Mouse (Mus musculus) embryo, embryonic 11.5 days (tissue): ENCODE measurements around the gene Mst1r.

Experiments
- DNase-seq: peaks from one replicate; pipeline ENCODE4 v3.0.0-alpha.2; 2012; ENCODE audit warnings: low read depth, low spot score

Mst1r gene

DNA sequence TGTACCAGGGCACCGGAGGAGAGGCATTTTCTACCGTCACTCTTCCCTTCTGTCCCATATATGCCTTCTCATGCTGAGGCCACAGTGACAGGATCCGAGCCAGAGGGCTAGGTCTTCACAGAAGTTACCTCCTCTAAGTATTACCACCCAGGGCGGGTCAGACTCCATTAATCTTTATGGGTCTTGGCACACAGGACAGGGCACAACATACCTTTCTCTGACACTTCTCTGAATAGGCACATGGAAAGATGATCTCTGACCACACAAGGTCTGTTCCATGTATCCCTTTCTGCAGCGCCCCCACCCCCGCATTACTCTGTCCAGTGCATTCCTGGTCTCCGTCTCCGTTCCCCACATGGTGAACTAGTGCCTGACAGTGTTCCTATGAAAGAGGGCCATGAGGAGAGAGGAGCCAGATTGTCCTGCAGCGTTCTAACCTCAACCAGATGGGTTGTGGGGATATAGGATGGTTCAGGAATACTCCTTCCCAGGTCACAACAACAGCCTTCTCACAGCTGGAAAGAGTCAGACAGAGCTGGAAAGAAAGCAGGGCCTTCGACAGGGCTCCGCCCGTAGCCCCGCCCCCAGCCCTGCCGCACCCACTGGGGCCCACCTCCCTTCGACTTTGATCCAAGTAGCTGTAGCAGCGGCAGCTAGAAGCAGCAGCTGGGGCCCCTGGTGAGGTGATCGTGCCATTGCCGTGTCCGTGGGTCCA is at the start of gene Mst1r:
TSS of gene Mst1r (plus strand) at position 622 of the 715 bp plus-strand sequence.
- peak; percentile 59 for DNase-seq

DNA sequence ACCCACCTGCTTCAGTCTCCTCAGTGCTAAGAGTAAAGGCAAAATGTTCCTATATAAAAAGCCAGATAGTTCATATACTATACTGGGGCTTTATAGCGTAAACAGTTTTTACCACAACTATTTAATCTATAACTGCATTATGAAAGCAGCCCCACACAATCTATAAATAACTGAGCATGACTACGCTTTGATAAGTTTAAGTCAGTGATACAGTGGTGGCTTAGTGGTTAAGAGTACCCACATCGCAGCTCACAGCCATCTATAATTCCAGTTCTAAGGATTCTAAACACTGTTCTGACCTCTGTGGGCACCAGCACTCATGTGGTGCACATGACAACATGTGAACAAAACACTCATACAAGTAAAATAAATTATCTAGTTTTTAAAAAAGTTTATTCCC is 48.3 kb upstream of the Mst1r start:
- DNase-seq = no peak

DNA sequence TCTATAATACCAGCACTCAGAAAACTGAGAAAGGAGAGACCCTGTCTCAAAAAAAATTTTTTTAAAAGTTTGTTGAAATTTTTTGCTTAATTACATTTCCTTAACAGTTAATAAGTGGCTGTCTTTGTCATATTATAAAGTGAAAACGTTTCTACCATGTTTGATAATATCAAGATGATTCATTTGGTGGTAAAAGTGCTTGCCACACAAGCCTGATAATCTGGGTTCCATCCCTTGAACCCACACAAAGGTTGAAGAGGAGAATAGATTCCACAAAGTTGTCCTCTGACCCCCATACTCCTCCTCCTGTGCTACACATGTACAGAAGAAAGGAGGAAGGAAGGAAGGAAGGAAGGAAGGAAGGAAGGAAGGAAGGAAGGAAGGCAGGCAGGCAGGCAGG is 42.2 kb upstream of the Mst1r start:
- no peak for DNase-seq

DNA sequence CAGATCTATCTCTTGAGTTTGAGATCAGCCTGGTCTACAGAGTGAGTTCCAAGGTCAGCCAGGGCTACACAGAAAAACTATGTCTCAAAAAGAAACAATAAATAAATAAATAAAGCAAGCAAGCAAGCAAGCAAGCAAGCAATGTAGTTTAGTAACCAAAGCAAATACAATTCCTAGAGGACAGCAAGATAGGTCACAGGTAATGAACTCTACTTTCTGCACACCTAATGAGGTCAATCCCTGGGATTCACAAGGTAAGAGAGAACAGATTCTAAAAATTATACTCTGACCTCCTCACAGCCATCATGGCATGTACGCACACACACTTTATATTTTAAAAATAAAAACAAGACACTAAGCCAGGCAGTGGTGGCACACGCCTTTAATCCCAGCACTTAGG is 40.6 kb upstream of the Mst1r start:
- DNase-seq = no peak

DNA sequence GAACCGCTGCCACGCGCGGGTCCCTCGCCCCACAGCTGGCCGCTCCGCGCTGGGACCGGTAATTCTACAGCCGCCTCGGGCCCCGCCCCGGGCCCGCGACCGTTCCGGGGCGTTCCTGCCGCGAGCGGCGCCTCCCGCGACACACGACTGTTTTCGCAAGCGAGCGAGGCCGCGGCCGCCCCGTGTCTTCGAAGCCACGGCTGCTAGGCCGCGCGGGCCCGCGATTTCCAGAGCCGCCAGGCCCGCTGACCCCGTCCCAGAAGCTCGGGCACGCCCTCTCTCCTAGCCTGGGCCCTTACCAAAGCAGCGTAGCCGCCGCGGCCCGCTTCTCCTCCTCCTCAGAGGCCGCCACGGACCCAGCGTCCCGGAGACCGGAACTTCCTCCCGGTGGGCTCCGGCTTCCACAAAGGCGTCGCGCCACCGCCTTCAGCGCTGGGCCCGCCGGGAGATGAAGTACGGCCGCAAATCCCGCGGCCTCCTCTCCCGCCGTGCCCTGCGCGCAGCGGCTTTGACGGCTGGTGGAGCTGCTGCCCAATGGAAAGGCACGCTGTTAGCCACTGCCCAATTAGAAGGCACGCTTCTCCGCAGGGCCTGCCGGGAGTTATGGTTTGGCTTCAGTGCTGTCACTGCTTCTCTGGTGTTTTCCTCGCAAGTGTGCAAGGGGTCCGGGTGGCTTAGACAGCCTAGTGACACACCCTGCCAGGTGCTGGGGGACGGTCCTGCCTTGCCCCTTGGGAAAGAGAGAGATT is 34.1 kb upstream of the Mst1r start:
- peak; percentile 89 for DNase-seq

DNA sequence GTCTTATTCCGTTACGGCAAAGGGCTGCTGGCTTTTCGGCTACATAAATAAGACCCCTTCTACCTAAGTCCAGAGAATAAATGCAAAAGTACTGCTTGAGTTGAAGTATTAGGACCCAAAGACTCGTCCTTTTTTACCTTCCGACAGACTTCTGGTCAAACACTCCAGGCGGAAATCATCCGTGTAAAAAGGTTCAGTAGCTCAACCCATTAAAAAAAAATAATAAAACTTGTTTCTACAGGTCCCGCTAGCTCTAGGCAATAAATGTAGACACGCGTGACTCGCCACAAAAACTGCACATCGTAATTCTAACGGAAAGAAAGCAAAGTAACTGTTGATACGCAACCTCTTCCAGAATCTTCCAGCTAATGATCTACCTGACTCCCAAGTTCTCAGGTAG is 33.5 kb upstream of the Mst1r start, which contains the start of gene Rbm6:
TSS of gene Rbm6 (minus strand) at position 101 of the 400 bp plus-strand sequence.
- no peak for DNase-seq

DNA sequence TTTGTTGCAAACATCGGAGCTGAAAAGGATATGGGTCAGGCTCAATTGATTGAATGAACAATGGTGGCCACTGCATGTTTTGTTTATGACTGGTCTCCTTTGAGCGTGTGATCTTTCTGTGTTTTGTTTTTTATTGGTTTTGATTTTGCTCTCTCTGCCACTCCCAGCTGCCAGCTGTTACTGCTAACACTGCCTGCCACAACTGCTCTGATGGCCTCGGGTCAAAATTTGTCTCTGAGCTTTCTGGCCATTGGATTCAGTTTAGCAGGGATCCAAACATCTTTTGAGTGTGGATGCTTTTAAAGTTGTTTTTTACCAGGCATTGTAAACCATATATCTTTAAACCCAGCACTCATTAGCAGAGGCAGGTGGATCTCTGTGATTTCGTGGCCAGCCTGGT is 26.3 kb upstream of the Mst1r start:
- DNase-seq = no peak

DNA sequence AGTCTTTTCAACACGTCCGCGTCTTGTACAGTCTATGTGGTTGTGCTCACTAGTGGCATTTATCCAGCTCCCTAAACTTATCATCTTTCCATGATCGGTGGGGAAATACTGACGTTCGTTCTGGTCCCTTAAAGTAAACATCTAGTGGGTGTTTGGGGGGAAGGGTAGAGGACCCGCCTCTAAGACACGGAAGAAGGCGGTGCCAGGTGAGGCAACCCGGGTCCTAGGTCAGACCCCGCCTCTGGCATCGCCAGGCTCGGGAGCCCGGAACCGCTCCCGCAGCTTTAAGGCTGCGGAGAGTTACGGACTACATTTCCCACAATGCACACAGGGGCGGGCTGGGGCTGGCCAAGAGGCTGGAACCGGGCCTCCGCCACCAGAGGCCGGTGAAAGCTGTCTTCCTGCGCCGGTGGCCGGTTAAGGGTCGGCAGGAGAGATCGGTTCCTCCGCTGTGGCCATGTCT is 18.8 kb upstream of the Mst1r start, which contains the start of gene Mon1a:
TSS of gene Mon1a (plus strand) at position 348 of the 463 bp plus-strand sequence.
- DNase-seq = peak; percentile 70

DNA sequence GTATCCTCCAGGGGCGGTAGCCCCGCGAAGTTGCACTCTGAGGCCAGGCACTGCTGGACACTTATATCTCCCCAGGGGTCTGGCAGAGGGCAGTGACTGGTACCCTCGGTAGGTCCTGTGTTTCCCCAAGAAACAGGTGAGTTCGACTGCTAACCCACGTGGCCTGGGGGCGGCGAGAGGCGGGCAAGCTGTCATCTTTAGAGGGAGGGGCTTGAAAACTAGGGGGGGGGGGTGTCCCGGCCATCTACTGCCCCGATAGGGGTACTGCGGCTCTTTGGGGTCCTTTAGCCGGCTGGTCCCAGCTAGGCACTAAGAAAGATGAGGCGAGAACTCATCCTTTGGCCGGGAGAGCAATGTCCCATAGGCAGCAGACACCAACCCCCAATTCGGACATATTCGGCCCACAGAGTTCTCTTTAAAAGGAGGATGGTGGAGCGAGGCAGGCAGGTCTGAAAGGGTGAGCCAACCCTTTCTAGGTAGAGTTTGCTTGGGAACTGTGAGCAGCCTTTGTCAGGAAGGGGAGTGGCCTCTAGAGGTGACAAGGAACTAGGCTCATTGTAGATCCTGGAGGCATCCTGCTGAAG is 18.3 kb upstream of the Mst1r start:
- no peak for DNase-seq

DNA sequence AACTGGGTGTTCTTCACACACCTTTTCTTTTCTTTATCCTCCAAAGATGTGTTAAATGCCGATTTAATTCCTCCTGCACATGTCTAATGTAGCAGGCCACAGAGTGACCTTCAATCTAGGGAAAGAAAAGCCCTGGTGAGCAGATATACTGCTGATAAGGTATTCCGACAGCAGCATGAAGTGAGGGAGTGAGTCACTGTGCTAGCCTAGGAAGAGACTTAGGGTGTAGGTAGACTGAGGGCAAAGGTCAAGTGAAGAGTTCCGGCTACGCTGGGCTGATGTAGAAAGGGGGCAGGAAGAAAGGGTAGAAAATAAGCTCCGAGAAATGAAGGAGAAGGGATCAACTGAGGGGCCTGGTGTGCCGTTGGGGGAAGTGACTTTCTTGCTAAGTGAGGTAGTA is 16.4 kb upstream of the Mst1r start:
- DNase-seq = no peak

DNA sequence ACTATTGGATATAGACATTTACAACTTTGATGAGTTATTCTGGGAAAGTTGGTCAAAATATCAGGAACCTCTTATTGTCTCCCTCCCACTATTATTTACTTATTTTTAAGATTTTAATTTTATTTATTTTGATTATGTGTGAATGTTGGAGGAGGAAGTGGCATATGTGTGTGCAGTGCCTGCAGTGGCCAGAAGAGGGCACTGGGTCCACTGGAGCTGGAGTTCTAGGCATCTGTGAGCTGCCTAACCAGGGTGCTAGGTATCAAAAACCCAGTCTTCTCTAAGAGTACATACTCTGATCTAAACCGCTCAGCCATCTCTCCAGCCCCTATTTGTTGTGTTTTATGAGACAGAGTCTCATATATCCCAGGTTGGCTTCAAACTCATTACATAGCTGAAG is 15.7 kb upstream of the Mst1r start:
- no peak for DNase-seq

DNA sequence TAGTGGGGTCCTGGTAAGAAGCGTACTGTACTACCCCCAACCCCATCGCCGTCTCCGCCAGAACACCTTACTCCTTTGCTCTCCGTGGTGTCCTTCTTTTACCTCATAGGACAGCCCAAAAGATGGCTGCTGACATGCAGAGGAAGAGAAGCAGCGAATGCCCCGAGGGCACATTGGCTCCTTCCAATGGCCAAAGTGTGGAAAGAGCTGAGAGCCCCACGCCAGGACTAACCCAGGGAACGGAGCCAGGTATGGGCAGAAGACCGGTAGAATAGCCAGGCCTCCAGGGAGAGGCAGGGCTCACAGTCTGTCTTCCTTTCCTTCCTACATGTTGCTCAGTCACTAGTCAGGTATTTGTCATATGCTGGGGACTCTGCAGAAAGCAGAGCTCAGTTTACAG is 8.1 kb upstream of the Mst1r start:
- no peak for DNase-seq

DNA sequence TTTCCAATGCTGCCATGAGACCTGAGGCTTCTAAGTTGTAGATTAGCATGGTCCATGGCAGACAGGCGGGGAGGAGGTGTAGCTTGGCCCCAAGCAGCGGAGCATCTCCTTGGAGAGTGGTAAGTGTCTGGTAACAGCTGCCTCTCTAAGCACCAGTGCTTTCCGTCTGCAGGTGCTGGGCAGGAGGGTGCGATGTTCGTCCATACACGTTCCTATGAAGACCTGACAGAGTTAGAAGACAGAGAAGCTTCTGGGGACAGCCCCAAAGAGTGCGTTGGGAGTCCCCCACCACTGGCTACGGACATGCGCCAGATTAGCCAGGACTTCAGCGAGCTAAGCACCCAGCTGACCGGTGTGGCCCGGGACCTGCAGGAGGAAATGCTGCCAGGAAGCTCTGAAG is 6.8 kb upstream of the Mst1r start:
- no peak for DNase-seq

DNA sequence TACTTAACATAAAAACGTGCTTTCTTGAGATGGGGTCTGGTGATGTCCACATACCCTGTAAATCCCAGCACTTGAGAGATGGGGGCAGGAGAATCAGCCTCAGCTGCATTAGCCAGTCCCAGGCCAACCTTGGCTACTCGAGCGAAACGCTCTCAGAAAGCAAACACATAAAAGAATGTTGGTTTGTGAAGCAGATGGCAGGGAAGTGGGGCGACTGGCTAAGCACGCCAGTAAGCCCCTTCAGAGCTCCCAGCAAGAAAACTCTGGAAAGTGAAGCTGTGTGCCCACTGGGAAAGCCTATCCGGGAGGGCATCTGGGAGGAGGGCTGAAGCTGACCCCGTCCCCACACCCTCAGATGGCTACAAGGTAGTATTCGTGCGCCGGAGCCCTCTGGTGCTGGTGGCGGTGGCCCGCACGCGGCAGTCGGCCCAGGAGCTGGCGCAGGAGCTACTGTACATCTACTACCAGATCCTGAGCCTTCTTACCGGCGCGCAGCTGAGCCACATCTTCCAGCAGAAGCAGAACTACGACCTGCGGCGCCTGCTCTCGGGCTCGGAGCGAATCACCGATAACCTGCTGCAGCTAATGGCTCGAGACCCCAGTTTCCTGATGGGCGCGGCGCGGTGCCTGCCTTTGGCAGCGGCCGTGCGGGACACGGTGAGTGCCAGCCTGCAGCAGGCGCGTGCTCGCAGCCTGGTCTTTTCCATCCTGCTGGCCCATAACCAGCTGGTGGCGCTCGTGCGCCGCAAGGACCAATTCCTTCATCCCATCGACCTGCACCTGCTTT is 5.6 kb upstream of the Mst1r start:
- DNase-seq = peak; percentile 72

DNA sequence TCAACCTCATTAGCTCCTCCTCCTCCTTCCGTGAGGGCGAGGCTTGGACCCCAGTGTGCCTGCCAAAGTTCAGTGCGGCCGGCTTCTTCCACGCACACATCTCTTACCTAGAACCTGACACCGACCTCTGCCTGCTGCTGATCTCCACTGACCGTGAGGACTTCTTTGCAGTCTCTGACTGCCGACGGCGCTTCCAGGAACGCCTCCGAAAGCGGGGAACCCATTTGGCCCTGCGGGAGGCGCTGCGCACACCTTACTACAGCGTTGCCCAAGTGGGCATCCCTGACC is 5.1 kb upstream of the Mst1r start:
- no peak for DNase-seq

DNA sequence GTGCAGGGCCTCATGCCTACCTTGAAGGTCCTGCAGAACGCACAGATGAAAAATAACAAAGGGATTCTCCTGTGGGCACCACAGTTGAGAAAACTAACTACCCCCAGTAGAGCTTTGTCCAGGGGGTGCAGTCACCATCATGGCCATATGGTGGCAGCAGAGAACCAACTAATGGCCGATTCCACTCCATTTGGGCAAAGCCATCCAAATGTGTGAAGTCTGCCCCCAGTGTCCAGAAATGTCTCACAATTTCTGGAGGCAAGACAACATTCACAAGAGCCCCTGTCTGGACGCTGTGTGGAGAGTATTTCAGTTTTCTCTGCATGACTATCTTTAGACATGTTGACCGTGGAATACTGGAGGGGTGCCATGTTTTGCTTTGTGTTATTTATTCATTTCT is 1.9 kb upstream of the Mst1r start:
- DNase-seq = peak; percentile 79

DNA sequence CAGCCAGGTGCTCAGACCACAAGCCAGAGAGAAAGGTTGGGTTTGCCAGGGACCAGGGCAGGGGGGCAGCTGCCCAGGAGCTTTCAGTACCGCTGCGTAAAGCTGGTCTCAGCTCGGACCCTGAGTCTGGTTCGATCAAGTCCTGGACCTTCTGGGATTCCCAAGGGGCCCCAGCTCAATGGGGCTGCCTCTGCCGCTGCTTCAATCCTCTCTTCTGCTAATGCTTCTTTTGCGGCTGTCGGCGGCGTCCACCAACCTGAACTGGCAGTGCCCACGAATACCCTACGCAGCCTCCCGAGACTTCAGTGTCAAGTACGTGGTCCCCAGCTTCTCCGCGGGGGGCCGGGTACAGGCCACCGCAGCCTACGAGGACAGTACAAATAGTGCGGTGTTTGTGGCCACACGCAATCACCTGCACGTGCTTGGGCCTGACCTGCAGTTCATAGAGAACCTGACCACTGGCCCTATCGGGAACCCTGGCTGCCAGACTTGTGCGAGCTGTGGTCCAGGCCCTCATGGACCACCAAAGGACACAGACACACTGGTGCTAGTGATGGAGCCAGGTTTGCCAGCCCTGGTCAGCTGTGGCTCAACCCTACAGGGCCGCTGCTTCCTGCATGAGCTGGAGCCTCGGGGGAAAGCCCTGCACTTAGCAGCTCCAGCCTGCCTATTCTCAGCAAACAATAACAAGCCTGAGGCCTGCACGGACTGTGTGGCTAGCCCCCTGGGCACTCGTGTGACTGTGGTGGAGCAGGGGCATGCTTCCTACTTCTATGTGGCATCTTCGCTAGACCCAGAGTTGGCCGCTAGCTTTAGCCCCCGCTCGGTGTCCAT is 511 bp downstream of the Mst1r start:
- DNase-seq = no peak

DNA sequence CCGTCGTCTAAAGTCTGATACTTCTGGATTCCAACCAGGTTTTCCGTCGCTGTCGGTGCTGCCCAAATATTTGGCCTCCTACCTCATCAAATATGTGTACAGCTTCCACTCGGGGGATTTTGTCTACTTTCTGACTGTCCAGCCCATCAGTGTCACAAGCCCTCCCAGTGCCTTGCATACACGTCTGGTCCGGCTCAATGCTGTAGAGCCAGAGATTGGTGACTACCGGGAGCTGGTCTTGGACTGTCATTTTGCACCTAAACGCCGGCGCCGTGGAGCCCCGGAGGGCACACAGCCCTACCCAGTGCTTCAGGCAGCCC is 1.1 kb downstream of the Mst1r start:
- no peak for DNase-seq

DNA sequence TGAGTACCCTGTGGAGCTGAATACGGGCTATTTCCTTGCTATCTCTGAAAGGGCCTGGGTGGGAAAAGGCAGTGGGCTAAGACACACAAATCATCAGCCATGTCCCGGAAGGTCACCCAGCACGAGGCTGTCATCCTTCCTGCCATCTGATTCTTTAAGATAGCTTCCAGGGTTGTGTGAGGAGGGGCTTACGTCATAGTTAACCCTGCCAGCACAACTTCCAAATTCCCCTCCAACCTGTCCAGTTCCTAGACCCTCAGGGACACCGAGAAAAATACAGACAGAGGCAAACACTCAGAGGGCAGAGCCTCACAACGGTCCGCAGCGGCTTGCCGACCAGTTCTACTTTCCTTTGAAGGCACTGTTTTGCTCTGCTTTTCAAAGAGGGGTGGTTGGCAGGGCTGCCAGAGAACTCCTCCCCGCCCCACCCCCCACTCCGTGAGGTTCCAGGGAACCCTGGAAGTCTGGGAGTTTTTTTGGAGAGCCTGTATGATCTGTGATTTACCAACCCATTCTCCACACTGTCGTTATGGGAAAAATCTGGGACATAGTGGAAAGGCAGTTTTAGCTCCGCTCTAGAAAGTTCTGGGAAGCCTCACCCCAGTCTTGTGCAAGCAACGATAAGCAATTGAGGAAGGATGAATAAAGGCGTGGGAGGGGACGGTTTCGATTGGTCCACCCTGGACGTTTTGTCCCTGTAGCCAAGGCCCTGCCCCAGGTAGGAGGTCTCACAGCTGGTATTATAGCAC is 1.9 kb downstream of the Mst1r start:
- no peak for DNase-seq

DNA sequence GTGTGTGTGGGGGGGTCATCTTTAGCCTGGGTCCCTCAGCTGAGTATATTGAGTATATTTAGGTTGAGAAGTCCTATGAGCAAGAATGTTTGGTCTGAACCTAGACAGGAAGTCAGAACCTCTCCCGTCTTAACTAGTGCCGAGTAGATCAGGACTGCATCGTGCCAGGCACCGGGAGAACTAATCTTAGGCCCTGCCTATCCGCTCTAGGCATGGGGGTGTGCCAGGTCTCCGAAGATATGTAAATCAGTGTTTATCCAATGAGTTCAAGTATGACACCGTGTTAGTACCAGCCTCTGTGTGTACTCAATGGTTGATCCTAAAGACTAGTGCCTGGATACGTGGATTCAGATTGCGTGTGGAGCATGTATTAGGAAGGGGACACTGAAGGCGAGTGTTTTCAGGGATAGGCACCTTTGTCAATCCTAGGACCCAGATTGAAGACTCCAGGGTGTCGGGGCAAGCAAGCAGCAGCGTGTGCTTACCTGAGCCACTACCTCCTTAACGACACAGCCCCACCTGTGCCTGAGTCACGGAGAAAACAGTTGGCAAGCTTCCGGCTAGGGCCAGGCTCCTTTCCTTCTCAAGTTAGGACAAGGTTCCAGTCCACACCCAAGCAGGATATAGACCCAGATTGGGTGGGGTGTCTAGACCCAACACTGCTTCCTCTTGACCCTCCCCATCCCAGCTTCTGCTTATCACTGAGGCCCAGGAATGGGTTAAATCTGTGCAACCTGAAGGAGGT is 3.5 kb downstream of the Mst1r start:
- DNase-seq = no peak
